Mouse (Mus musculus) heart, embryonic 14.5 days (tissue): Measurements from ENCODE around the gene Ntmt1. TPM values are rescaled to one million over a fixed set of nuclear protein-coding genes. Genes with fewer than 3 reads are reported as not detected.
A peak's percentile ranks its signal among the peaks of the same experiment; 100 is the strongest.

Experiments used
- ATAC-seq: fragments of 200-750 bp; cut with Nextera tagmentation; 2 replicates; pipeline ENCODE4 v1.8.0; 2017; ENCODE audit warnings: low read depth, moderate TSS enrichment; ENCODE audit not compliant: insufficient number of reproducible peaks, insufficient read depth, low FRiP score
- H3K27ac ChIP-seq, 2 experiments: fragments of 200-500 bp in 1 of 2; fragments of 300-500 bp in 1 of 2; sonication (generic) in 1 of 2; replicated peaks in 1 of 2; 2 replicates each; pipeline ENCODE4 v1.5.1; 2012 to 2014; ENCODE audit warnings: low read depth in 2 of 2, low read length in 2 of 2, control low read depth in 1 of 2, mild to moderate bottlenecking in 1 of 2, mixed read lengths in 1 of 2; ENCODE audit not compliant: control insufficient read depth in 1 of 2, insufficient read depth in 1 of 2
- H3K27me3 ChIP-seq: fragments of 300-500 bp; sonication (generic); 2 replicates; pipeline ENCODE4 v1.6.1; 2014; ENCODE audit warnings: mild to moderate bottlenecking, low read length, control low read depth; ENCODE audit not compliant: control insufficient read depth, insufficient read depth
- H3K36me3 ChIP-seq: fragments of 300-500 bp; sonication (generic); 2 replicates; pipeline ENCODE4 v1.6.1; 2014; ENCODE audit warnings: mild to moderate bottlenecking, control low read depth, low read length, mixed read lengths; ENCODE audit not compliant: control insufficient read depth, insufficient read depth
- H3K4me1 ChIP-seq, 2 experiments: fragments of 200-500 bp in 1 of 2; fragments of 300-500 bp in 1 of 2; sonication (generic) in 1 of 2; 2 replicates each; pipeline ENCODE4 v1.6.1; 2012 to 2014; ENCODE audit warnings: low read length in 2 of 2, control low read depth in 1 of 2, mixed read lengths in 1 of 2; ENCODE audit not compliant: control insufficient read depth in 2 of 2, insufficient read depth in 2 of 2
- H3K4me2 ChIP-seq: fragments of 300-500 bp; sonication (generic); 2 replicates; pipeline ENCODE4 v1.6.1; 2014; ENCODE audit warnings: mild to moderate bottlenecking, low read length
- H3K4me3 ChIP-seq, 2 experiments: fragments of 200-500 bp in 1 of 2; fragments of 300-500 bp in 1 of 2; sonication (generic) in 1 of 2; 2 replicates each; pipeline ENCODE4 v1.5.1; 2012 to 2014; ENCODE audit warnings: low read length in 2 of 2, mild to moderate bottlenecking in 2 of 2, control low read depth in 1 of 2, low read depth in 1 of 2, moderate library complexity in 1 of 2; ENCODE audit not compliant: control insufficient read depth in 1 of 2, insufficient read depth in 1 of 2
- H3K9ac ChIP-seq: fragments of 300-500 bp; sonication (generic); 2 replicates; pipeline ENCODE4 v1.6.1; 2014; ENCODE audit warnings: mild to moderate bottlenecking, low read length
- H3K9me3 ChIP-seq: fragments of 300-500 bp; sonication (generic); 2 replicates; pipeline ENCODE4 v1.6.1; 2016; ENCODE audit warnings: low read length, control low read depth; ENCODE audit not compliant: control insufficient read depth
- WGBS: fragments of 180-500 bp; shearing (Covaris S2); extraction: QIAGEN DNeasy Blood & Tissue Kit; methylation state at CpG from one replicate; pipeline ENCODE4 v1.1.7; 2014; 5-methylcytosine and 5-hydroxymethylcytosine counted together
- polyA plus RNA-seq: library from polyadenylated mRNA; unstranded; fragments of >200 nt; fragmentation: Nextera tagmentation; extraction: Ambion mirVana; gene quantifications from 2 replicates; pipeline ENCODE4 v1.2.1, GENCODE M21; 2014

Ntmt1 gene
- polyA plus RNA-seq, 1 experiment from 2014 or later = 84.2 TPM

- Histone ChIP-seq H3K36me3 (no peaks in the 10 kb centered on the region), H3K27ac (no peak overlapping the region), H3K4me3 (no peak overlapping the region), H3K27me3 (no peaks in the 10 kb centered on the region), H3K4me1 (peaks cover 26 to 35% of the 10 kb centered on the region in 2 experiments), H3K4me2 (no peak overlapping the region), H3K9ac (no peak overlapping the region), H3K9me3 (no peaks in the 10 kb centered on the region)
- WGBS = 49% methylated on average over 3 of the region's 3 CpGs
- ATAC-seq = no peak
Measured at GRCm38 (mm10) chr2:30775955-30776354, 31.7 kb upstream of the Ntmt1 start.

DNA sequence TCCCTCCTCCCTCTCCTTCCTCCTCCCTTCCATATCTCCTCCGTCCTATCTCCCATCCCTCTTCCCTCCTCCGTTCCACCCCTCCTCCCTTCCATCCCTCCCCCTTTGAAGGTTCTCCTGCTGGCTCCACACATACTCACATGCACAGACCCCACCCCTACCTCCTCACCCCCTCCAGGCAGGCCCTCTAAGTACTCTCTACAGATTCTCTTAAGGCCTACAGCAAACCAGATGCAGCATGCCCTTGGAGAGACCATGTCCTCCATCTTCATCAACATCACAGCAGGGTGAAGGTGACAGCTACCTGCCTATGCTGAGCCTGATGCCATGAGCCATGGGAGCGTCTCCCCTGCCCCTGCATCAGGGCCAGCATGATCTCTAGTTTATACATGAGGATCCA, 30.4 kb upstream of the Ntmt1 start:
- Histone ChIP-seq H3K27ac (no peak overlapping the region), H3K9me3 (no peaks in the 10 kb centered on the region), H3K4me1 (peaks cover 17 to 24% of the 10 kb centered on the region in 2 experiments), H3K9ac (no peak overlapping the region), H3K4me2 (no peak overlapping the region), H3K4me3 (no peak overlapping the region), H3K27me3 (no peaks in the 10 kb centered on the region), H3K36me3 (no peaks in the 10 kb centered on the region)
- ATAC-seq = no peak
- WGBS = 66% methylated on average over 3 of the region's 3 CpGs

DNA sequence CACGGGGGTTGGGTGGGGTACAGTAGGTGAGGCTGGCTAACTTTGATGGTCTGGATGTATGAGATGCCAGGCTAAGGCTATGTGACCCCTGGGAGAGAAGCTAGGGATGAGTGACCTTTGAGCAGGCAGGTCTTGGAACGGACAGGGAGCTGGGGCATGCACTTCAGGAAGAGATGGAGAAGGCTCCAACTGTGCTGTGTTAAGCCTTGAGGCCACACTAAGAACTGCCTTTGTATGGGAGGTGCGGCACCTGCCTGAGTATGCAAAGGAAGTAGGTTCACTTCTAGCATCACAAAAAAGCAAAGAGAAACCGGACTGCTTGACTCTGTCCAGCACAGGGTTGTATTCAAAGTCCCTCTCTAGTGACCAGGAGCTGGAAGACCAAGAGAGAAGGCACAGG, 29.4 kb upstream of the Ntmt1 start:
- Histone ChIP-seq H3K27ac (no peak overlapping the region), H3K9me3 (no peaks in the 10 kb centered on the region), H3K36me3 (no peaks in the 10 kb centered on the region), H3K27me3 (no peaks in the 10 kb centered on the region), H3K4me3 (no peak overlapping the region), H3K4me2 (no peak overlapping the region), H3K9ac (no peak overlapping the region), H3K4me1 (peaks cover 13 to 16% of the 10 kb centered on the region in 2 experiments; a peak in 3 of 4 replicates)
- WGBS = 84% methylated on average over 4 of the region's 4 CpGs
- ATAC-seq = no peak

DNA sequence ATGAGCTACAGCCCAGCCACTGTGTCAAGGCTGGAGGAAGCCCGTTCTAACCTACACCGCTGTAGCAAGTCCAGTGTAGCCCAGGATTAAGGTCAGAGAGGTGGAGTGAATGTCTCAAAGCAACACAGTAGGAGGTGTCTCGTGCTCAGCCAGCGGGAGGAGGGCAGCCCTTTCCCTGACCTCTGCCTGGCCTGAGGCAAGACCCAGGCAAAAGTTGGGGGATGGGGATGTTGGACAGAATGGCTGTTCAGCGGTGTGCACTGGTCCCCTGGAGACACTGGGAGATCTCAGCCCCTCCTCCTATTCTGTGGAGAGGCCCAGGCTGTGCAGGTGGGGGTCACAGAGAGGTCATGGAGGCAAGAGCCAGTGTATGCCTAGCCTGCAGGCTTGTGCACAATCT, 28.4 kb upstream of the Ntmt1 start:
- no peak overlapping the region for H3K4me2 ChIP-seq
- 12% methylated on average over 5 of the region's 5 CpGs for WGBS
- H3K4me1 ChIP-seq = peaks cover 13 to 19% of the 10 kb centered on the region in 2 experiments
- H3K27ac ChIP-seq = 0 out of 4 replicates have a peak overlapping the region, but pooled peaks of 1 of the 2 experiments have one; percentile 28
- H3K9ac ChIP-seq = no peak overlapping the region
- no peak overlapping the region for H3K4me3 ChIP-seq
- no peaks in the 10 kb centered on the region for H3K27me3 ChIP-seq
- H3K36me3 ChIP-seq = no peaks in the 10 kb centered on the region
- 0 out of 2 replicates have a peak, but pooled peaks have one; percentile 24 for ATAC-seq
- H3K9me3 ChIP-seq = no peaks in the 10 kb centered on the region

DNA sequence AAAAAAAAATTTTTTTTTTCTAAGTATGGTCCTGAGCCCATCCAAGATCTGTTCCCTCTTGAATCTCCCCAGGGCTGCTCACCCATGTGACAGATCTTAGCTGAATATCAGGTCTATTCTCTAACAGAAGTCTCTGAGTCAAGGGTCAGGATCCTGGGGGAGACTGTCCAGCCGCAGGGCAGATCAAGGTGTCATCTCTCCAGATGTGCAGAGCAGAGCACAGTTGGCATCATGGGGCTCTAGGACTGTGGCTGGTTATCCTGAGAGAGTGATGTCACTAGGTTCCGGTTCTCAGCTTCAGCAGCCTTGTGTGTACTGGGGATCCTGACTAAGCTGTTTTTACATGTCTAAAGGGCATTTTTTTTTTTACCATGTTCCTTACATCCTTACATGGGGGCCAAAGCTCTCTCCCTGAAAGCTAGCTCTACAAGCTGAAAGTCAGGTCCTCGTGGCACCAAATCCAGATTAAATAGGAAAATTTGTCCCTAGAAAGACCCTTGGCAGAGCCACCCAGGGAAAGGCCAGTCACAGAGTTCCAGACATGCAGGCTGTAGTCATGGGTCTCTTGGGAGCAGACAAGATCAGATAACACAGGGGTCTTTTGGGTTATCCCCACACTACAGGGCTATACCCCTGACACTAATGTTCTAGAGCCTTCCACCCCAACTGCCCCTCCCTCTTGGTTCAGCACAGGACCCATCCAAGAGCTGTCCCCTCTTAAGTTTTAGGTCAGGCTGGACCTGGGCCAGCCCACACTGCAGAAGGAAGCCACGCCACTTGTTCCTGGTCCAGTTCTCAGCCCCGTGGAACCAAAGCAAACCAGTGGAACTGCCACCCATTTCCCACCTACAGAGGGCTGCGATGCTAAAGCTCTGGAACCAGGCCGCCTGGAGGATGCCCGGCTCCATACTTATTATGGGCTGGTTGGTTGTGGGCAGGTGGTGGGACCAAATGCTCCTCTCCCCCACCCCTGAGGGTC, 25.0 kb upstream of the Ntmt1 start:
- ATAC-seq = no peak
- Histone ChIP-seq H3K4me1 (peaks cover 18 to 27% of the 10 kb centered on the region in 2 experiments), H3K27ac (peak overlapping the region; percentile 40 to 77; a peak in 3 of 4 replicates), H3K4me3 (peak overlapping the region in 1 of 2 experiments; percentile 22; a peak in 1 of 4 replicates), H3K36me3 (no peaks in the 10 kb centered on the region), H3K27me3 (no peaks in the 10 kb centered on the region), H3K4me2 (peak overlapping the region; percentile 78), H3K9ac (peak overlapping the region; percentile 60), H3K9me3 (no peaks in the 10 kb centered on the region)
- WGBS = 76% methylated on average over 8 of the region's 8 CpGs

- ATAC-seq = no peak
- H3K36me3 ChIP-seq = no peaks in the 10 kb centered on the region
- H3K9me3 ChIP-seq = no peaks in the 10 kb centered on the region
- peak overlapping the region; percentile 78 for H3K4me2 ChIP-seq
- peak overlapping the region; percentile 60 for H3K9ac ChIP-seq
- H3K27me3 ChIP-seq = no peaks in the 10 kb centered on the region
- 1% methylated on average over 12 of the region's 13 CpGs for WGBS
- peak overlapping the region in 1 of 2 experiments; percentile 22; a peak in 2 of 4 replicates for H3K4me3 ChIP-seq
- peak overlapping the region; percentile 40 to 77 for H3K27ac ChIP-seq
- peaks cover 18 to 27% of the 10 kb centered on the region in 2 experiments for H3K4me1 ChIP-seq
Measured at GRCm38 (mm10) chr2:30783346-30783745, 24.3 kb upstream of the Ntmt1 start.

DNA sequence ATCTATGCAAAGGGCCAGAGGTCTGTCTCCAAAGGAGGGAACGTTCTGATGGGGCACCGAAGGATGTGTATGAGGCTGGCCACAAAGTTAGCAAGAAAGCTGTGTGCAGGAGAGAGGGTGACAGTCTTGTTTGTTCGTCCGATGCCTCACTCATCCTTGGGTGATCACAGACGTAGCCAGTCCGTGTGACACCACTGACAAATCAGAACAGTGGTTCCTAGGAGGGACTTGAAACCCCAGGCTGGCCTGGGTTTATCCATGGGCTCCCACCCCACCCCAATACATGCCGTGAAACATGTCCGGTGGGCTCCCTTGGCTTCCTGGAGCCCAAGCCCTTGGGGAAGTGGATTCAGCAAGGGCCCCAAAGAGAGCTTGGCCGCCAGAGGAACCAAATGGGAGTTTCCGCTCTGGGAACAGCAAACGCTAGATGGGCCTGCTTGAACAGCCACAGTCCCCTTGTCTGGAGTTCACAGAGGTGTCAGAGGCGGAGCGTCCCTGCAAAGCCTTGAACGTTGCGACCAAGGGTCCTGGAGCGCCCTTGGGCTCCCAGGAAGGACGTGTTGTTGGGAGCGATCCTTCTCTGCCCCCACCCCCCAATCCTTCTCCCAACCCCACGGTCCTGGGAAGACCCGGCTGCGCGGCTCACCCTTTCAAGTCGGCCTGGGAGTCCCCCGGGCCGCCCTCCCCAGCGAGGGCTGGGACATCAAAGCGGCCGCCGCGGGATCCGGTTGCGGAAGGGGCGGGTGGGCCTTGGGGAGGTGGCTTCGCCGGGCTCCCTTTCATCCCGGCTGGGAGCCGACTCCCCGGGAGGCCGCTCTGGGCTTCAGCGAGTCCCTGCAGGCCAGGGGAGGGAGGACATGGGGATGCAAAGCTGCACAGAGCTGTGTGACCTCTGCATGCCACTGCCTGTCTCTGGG, 23.3 kb upstream of the Ntmt1 start:
- Histone ChIP-seq H3K4me3 (peak overlapping the region; percentile 36 to 37), H3K9ac (peak overlapping the region; percentile 75), H3K9me3 (no peaks in the 10 kb centered on the region), H3K27me3 (no peaks in the 10 kb centered on the region), H3K27ac (peak overlapping the region; percentile 58 to 77), H3K4me2 (peak overlapping the region; percentile 78), H3K4me1 (peaks cover 12 to 23% of the 10 kb centered on the region in 2 experiments), H3K36me3 (no peaks in the 10 kb centered on the region)
- ATAC-seq = peak; percentile 49
- 8% methylated on average over 40 of the region's 40 CpGs for WGBS
